In the genomic region with DNA sequence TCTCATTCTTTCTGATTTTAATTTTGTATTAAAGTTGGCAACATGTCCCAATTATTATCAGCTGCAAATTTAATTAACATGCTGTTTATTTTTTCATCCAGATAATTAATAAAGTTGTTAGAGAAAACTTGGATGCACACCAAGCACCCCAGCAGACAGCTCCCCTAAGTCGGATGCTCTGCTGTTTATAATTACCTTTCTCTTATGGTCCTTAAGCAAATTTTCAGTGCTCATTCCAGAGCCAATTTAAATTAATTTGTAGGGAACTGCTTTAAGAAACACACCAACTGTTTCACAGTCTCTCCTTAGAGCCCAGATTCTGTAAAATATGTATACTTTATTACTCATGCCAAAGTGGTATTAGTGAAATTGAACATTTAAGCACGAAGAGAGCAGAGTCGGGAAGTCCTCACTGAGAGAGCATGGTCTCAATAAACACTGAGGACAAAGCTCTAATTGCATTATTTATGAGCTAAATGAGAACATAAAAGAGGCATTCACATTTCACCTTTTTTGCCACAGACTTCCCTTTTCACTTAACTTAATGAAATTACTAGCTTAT, we compare ENCODE assay signal across 24 mouse cellular contexts.
DNase-seq lines count a peak whose midpoint lies in the region; ATAC-seq and TF ChIP-seq lines count a peak whose summit lies in the region.
"Had no signal": no experiment of that assay in that cellular context is flagged by ENCODE, and none has a peak within 500 bp of the region (broad histone marks: within the 10 kb centered on the region; RNA-seq: fewer than 3 reads in every experiment).

No protein-coding gene starts in this region.

- H3K4me2 ChIP-seq in forebrain, embryonic 15.5 days (replicated peaks) = no peak overlapping the region
- H3K4me2 ChIP-seq in midbrain, embryonic 14.5 days (ENCODE audit: low read length) = no peak overlapping the region
- no peak overlapping the region for H3K4me2 ChIP-seq in midbrain, embryonic 16.5 days (ENCODE audit: low read length)
- no peak overlapping the region for H3K4me2 ChIP-seq in intestine, postnatal 0 days (replicated peaks; ENCODE audit: low read depth)
- H3K4me2 ChIP-seq: heart, embryonic 12.5 days; heart, embryonic 15.5 days; hindbrain, embryonic 13.5 days; intestine, embryonic 15.5 days had no signal

- H3K4me3 ChIP-seq in forebrain, embryonic 15.5 days = no peak overlapping the region
- no peak overlapping the region for H3K4me3 ChIP-seq in forebrain, embryonic 10.5 days
- H3K4me3 ChIP-seq in midbrain, embryonic 14.5 days (replicated peaks; ENCODE audit: low read depth, low read length) = no peak overlapping the region
- H3K4me3 ChIP-seq in midbrain, embryonic 16.5 days (ENCODE audit: low read depth, low read length) = no peak overlapping the region
- no peak overlapping the region for H3K4me3 ChIP-seq in intestine, postnatal 0 days (ENCODE audit: low read depth, low read length)
- H3K4me3 ChIP-seq: heart, embryonic 12.5 days; heart, embryonic 15.5 days; hindbrain, embryonic 10.5 days; hindbrain, embryonic 13.5 days; intestine, embryonic 15.5 days had no signal

- no peaks in the 10 kb centered on the region for H3K9me3 ChIP-seq in forebrain, embryonic 15.5 days
- no peaks in the 10 kb centered on the region for H3K9me3 ChIP-seq in forebrain, embryonic 10.5 days
- no peaks in the 10 kb centered on the region for H3K9me3 ChIP-seq in midbrain, embryonic 14.5 days (ENCODE audit: control insufficient read depth, low read length)
- H3K9me3 ChIP-seq in midbrain, embryonic 16.5 days (replicated peaks; ENCODE audit: control insufficient read depth, low read length, poor library complexity, severe bottlenecking) = no peaks in the 10 kb centered on the region
- no peaks in the 10 kb centered on the region for H3K9me3 ChIP-seq in intestine, postnatal 0 days (ENCODE audit: control insufficient read depth)
- H3K9me3 ChIP-seq: heart, embryonic 15.5 days; hindbrain, embryonic 10.5 days; hindbrain, embryonic 13.5 days; intestine, embryonic 15.5 days had no signal

- 11% methylated on average over 3 of the region's 3 CpGs for WGBS in forebrain, embryonic 15.5 days
- WGBS in forebrain, embryonic 10.5 days = 80% methylated on average over 3 of the region's 3 CpGs
- 57% methylated on average over 3 of the region's 3 CpGs for WGBS in midbrain, embryonic 14.5 days
- WGBS in midbrain, embryonic 16.5 days = 46% methylated on average over 3 of the region's 3 CpGs
- 65% methylated on average over 3 of the region's 3 CpGs for WGBS in intestine, postnatal 0 days

- no peak overlapping the region for H3K27ac ChIP-seq in forebrain, embryonic 15.5 days (replicated peaks)
- H3K27ac ChIP-seq in forebrain, embryonic 10.5 days = no peak overlapping the region
- H3K27ac ChIP-seq in midbrain, embryonic 14.5 days (replicated peaks; ENCODE audit: low read depth, low read length) = no peak overlapping the region
- no peak overlapping the region for H3K27ac ChIP-seq in midbrain, embryonic 16.5 days (ENCODE audit: low read length)
- no peak overlapping the region for H3K27ac ChIP-seq in intestine, postnatal 0 days (ENCODE audit: low read depth, low read length)
- H3K27ac ChIP-seq: heart, embryonic 15.5 days; hindbrain, embryonic 10.5 days; hindbrain, embryonic 13.5 days; intestine, embryonic 15.5 days had no signal

- DNase-seq in cerebellum, postnatal 10 days = peak; percentile 5 to 34
- DNase-seq in cerebellum, adult 8-10 months = no peak
- no peak for DNase-seq in forebrain, embryonic 10.5 days (ENCODE audit: extremely low spot score, low spot score)
- DNase-seq in midbrain, embryonic 14.5 days = peak; percentile 5
- peak; percentile 20 for DNase-seq in hindlimb bud, embryonic 11.5 days (ENCODE audit: extremely low spot score, low read depth, low spot score)
- DNase-seq: adrenal gland, adult 8-10 months; adrenal gland, postnatal 25 days; cerebellum, adult 11 months; cerebellum, adult 2 months; cerebellum, postnatal 14 days; gastrocnemius, postnatal 25 days; heart, adult 18-20 months; heart, postnatal 10 days; heart, postnatal 36 days; kidney, adult 18-20 months had no signal

- H3K27me3 ChIP-seq in forebrain, embryonic 15.5 days = no peaks in the 10 kb centered on the region
- H3K27me3 ChIP-seq in forebrain, embryonic 10.5 days (ENCODE audit: poor library complexity, severe bottlenecking) = no peaks in the 10 kb centered on the region
- H3K27me3 ChIP-seq in midbrain, embryonic 14.5 days (ENCODE audit: control insufficient read depth, insufficient read depth, low read length) = no peaks in the 10 kb centered on the region
- H3K27me3 ChIP-seq in midbrain, embryonic 16.5 days (ENCODE audit: control insufficient read depth, insufficient read depth, low read depth, low read length) = no peaks in the 10 kb centered on the region
- no peaks in the 10 kb centered on the region for H3K27me3 ChIP-seq in intestine, postnatal 0 days (replicated peaks; ENCODE audit: control insufficient read depth, insufficient read depth, low read length)
- H3K27me3 ChIP-seq: heart, embryonic 12.5 days; heart, embryonic 15.5 days; hindbrain, embryonic 13.5 days; intestine, embryonic 15.5 days had no signal

- H3K9ac ChIP-seq in forebrain, embryonic 15.5 days (replicated peaks) = no peak overlapping the region
- H3K9ac ChIP-seq in midbrain, embryonic 14.5 days (replicated peaks; ENCODE audit: low read length) = no peak overlapping the region
- no peak overlapping the region for H3K9ac ChIP-seq in midbrain, embryonic 16.5 days (ENCODE audit: low read depth, low read length)
- no peak overlapping the region for H3K9ac ChIP-seq in intestine, postnatal 0 days (ENCODE audit: low read depth, low read length)
- H3K9ac ChIP-seq: heart, embryonic 12.5 days; heart, embryonic 15.5 days; hindbrain, embryonic 13.5 days; intestine, embryonic 15.5 days had no signal

- H3K36me3 ChIP-seq in forebrain, embryonic 15.5 days = no peaks in the 10 kb centered on the region
- H3K36me3 ChIP-seq in forebrain, embryonic 10.5 days (replicated peaks) = no peaks in the 10 kb centered on the region
- no peaks in the 10 kb centered on the region for H3K36me3 ChIP-seq in midbrain, embryonic 14.5 days (ENCODE audit: control insufficient read depth, insufficient read depth, low read length)
- no peaks in the 10 kb centered on the region for H3K36me3 ChIP-seq in midbrain, embryonic 16.5 days (ENCODE audit: control insufficient read depth, insufficient read depth, low read length)
- H3K36me3 ChIP-seq in intestine, postnatal 0 days (ENCODE audit: control insufficient read depth, insufficient read depth) = no peaks in the 10 kb centered on the region
- H3K36me3 ChIP-seq: heart, embryonic 12.5 days; heart, embryonic 15.5 days; hindbrain, embryonic 10.5 days; hindbrain, embryonic 13.5 days; intestine, embryonic 15.5 days had no signal

- TF ChIP-seq CTCF in intestine, postnatal 0 days (IDR thresholded peaks at IDR 0.05; ENCODE audit: low read depth) = no peak

- H3K4me1 ChIP-seq in forebrain, embryonic 15.5 days = 0 out of 2 replicates have a peak, but pooled peaks cover 4% of the 10 kb centered on the region
- no peaks in the 10 kb centered on the region for H3K4me1 ChIP-seq in forebrain, embryonic 10.5 days
- no peaks in the 10 kb centered on the region for H3K4me1 ChIP-seq in midbrain, embryonic 14.5 days (ENCODE audit: control insufficient read depth, insufficient read depth, low read length)
- H3K4me1 ChIP-seq in midbrain, embryonic 16.5 days (ENCODE audit: control insufficient read depth, insufficient read depth, low read length) = no peaks in the 10 kb centered on the region
- no peaks in the 10 kb centered on the region for H3K4me1 ChIP-seq in intestine, postnatal 0 days (replicated peaks; ENCODE audit: control insufficient read depth, insufficient read depth, low read length)
- H3K4me1 ChIP-seq: heart, embryonic 12.5 days; heart, embryonic 15.5 days; hindbrain, embryonic 10.5 days; hindbrain, embryonic 13.5 days; intestine, embryonic 15.5 days had no signal

- peak; percentile 72 for ATAC-seq in forebrain, embryonic 15.5 days (replicated peaks)
- no peak for ATAC-seq in midbrain, embryonic 14.5 days (ENCODE audit: low FRiP score, low TSS enrichment)
- no peak for ATAC-seq in midbrain, embryonic 16.5 days
- ATAC-seq in intestine, postnatal 0 days = no peak
- ATAC-seq: activated CD4-positive, CD25-positive, alpha-beta regulatory T cell, adult 4 months; intestine, embryonic 15.5 days had no signal

Comparison
In these comparisons a context has a peak if more than half of its experiments do, and no peak if none do; other contexts are left out.
1. DNase-seq: peak in cerebellum, postnatal 10 days (2 of 2), midbrain, embryonic 14.5 days (single experiment) and hindlimb bud, embryonic 11.5 days (single experiment); none in cerebellum, adult 8-10 months (single experiment) and forebrain, embryonic 10.5 days (single experiment).